Mouse (Mus musculus): ENCODE data around the gene 1700069L16Rik.

The 1700069L16Rik gene

GRCm38 (mm10) chr5:113734376-113734775 is 9.8 kb upstream of the 1700069L16Rik start:
- no peak for DNase-seq (ENCODE audit: extremely low read depth, low read depth)

- peak; percentile 20 for DNase-seq (ENCODE audit: extremely low read depth, low read depth)
Measured at GRCm38 (mm10) chr5:113732182-113732581, 7.6 kb upstream of the 1700069L16Rik start.

- DNase-seq (ENCODE audit: extremely low read depth, low read depth): no peak
Measured at GRCm38 (mm10) chr5:113731174-113731573, 6.6 kb upstream of the 1700069L16Rik start.

GRCm38 (mm10) chr5:113730641-113731121 is 6.1 kb upstream of the 1700069L16Rik start:
- no peak for DNase-seq (ENCODE audit: extremely low read depth, low read depth)

- no peak for DNase-seq (ENCODE audit: extremely low read depth, low read depth)
Measured at GRCm38 (mm10) chr5:113728691-113729090, 4.1 kb upstream of the 1700069L16Rik start.

GRCm38 (mm10) chr5:113728011-113728410 is 3.4 kb upstream of the 1700069L16Rik start:
- no peak for DNase-seq (ENCODE audit: extremely low read depth, low read depth)

GRCm38 (mm10) chr5:113727238-113727637 is 2.7 kb upstream of the 1700069L16Rik start:
- no peak for DNase-seq (ENCODE audit: extremely low read depth, low read depth)

- DNase-seq (ENCODE audit: extremely low read depth, low read depth): no peak
Measured at GRCm38 (mm10) chr5:113726618-113727017, 2.0 kb upstream of the 1700069L16Rik start.

- no peak for DNase-seq (ENCODE audit: extremely low read depth, low read depth)
Measured at GRCm38 (mm10) chr5:113725417-113725816, 845 bp upstream of the 1700069L16Rik start.

- DNase-seq (ENCODE audit: extremely low read depth, low read depth): no peak
Measured at GRCm38 (mm10) chr5:113723567-113724237, 870 bp downstream of the 1700069L16Rik start.

- DNase-seq (ENCODE audit: extremely low read depth, low read depth): no peak
Measured at GRCm38 (mm10) chr5:113722224-113723013, 2.2 kb downstream of the 1700069L16Rik start.

- no peak for DNase-seq (ENCODE audit: extremely low read depth, low read depth)
Measured at GRCm38 (mm10) chr5:113719221-113719661, 5.3 kb downstream of the 1700069L16Rik start.

- no peak for DNase-seq (ENCODE audit: extremely low read depth, low read depth)
Measured at GRCm38 (mm10) chr5:113716581-113717388, 7.8 kb downstream of the 1700069L16Rik start.

GRCm38 (mm10) chr5:113712861-113713260 is 11.7 kb downstream of the 1700069L16Rik start:
- no peak for DNase-seq (ENCODE audit: extremely low read depth, low read depth)

- no peak for DNase-seq (ENCODE audit: extremely low read depth, low read depth)
Measured at GRCm38 (mm10) chr5:113703803-113704585, 20.6 kb downstream of the 1700069L16Rik start.

- no peak for DNase-seq (ENCODE audit: extremely low read depth, low read depth)
Measured at GRCm38 (mm10) chr5:113700388-113701023, 24.1 kb downstream of the 1700069L16Rik start.

- DNase-seq (ENCODE audit: extremely low read depth, low read depth): no peak
Measured at GRCm38 (mm10) chr5:113694415-113694814, 30.2 kb downstream of the 1700069L16Rik start.

GRCm38 (mm10) chr5:113694000-113694399 is 30.6 kb downstream of the 1700069L16Rik start:
- no peak for DNase-seq (ENCODE audit: extremely low read depth, low read depth)

- DNase-seq (ENCODE audit: extremely low read depth, low read depth): no peak
Measured at GRCm38 (mm10) chr5:113693196-113693755, 31.3 kb downstream of the 1700069L16Rik start.

GRCm38 (mm10) chr5:113690866-113691265 is 33.7 kb downstream of the 1700069L16Rik start:
- DNase-seq (ENCODE audit: extremely low read depth, low read depth): no peak

Data from MEL-GATA-1-ER (cell line).